Mouse (Mus musculus) thymus, postnatal 36 days (tissue): Measurements from ENCODE around the gene Lancl2.

Experiments
- DNase-seq, 2 experiments: peaks; one replicate each; pipeline ENCODE4 v3.0.0; 2022; ENCODE audit warnings: mixed read lengths in 2 of 2

The Lancl2 gene

GRCm38 (mm10) chr6:57768948-57769525 lies 66.7 kb downstream of the Lancl2 start:
- no peak for DNase-seq

DNA sequence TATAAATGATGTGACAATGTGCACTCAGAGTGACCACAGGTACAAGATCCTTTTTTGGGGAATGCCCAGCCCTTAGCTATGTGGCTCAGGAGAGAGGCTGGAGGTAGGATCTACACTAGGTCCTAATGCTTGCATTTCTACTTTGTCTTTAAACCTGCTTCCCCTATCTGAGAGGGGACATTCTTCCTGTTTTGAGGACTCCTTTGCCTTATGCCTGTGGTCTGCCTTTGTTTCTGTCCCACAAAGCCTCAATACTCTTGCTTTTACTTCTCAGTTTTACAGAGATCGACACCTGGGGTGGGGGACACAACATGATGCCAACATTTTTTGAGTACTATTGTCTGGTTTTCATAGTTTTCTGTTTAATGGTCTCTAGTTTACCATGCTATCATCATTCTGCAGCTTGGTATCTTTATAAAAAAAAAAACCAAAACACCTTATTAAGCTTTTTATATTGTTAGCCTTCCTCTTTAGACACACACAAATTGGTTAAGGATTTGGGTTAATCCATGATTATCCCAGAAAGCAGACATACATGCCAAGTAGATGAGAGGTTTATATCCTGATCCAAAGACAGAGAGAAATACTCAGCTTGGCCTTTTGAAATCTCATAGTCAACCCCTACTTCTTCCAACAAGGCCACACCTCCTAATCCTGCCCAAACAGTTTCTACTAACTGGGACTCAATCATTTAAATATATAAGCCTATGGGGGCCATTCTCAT lies 68.3 kb downstream of the Lancl2 start:
- DNase-seq = no peak

GRCm38 (mm10) chr6:57773792-57774191 lies 71.5 kb downstream of the Lancl2 start:
- no peak for DNase-seq

DNA sequence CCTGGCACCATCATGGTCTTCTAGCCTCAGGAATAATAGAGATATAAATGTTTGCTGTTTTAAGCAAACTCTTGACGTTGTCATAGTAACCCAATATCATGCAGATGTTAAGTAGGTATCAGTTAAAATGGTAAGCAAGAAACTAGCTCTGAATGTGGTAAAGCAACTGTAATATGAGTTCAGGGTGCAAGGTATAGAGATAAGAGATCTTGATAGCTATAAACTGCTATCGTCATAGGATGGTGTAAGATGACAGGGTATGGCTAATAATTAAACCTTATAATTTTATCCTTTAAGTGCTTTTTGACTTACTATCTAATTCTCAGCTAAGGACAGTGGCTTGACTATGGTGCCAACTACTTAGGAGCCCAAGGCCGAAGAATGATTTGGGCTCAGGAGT lies 78.0 kb downstream of the Lancl2 start:
- DNase-seq = no peak

GRCm38 (mm10) chr6:57782658-57783057 lies 80.3 kb downstream of the Lancl2 start:
- DNase-seq = no peak

- DNase-seq = no peak
These were observed 81.9 kb downstream of the Lancl2 start for GRCm38 (mm10) chr6:57784251-57784650.

GRCm38 (mm10) chr6:57787376-57787775 lies 85.0 kb downstream of the Lancl2 start:
- DNase-seq = no peak
